Mouse (Mus musculus): ENCODE measurements around the gene AC124108.1. TPM values are rescaled to one million over a fixed set of nuclear protein-coding genes. Genes with fewer than 3 reads are reported as not detected.

The AC124108.1 gene
- polyA plus RNA-seq, 1 experiment: 0.01 TPM

DNA sequence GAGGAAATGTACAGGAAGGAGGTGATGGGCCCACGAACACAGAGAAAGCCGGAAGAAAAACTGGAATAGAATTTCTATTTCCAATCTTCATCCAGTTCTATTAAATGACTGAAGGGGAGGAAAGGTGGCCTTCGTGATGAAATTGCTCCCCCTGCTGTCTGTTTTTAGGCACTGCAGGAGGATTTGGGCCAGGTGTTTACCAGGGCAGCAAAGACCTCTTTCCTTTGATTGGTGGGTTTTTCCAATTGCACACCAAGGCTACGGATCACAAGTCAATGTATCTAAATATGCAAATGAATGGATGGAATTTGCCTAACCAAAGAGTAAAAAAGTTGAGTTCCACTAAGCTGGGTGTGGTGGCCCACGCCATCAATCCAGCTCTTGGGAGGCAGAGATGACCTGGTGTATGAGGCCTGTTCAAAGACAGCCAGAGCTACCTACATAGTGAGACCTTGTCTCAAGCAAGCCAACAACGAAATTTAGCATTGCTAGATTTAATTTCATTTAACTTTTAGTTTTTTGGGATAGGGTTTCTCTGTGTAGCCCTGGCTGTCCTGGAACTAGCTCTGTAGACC is 46.4 kb downstream of the AC124108.1 start:
- H3K79me3 ChIP-seq (ENCODE audit: low read depth): no peaks in the 10 kb centered on the region
- no peaks in the 10 kb centered on the region for H3K36me3 ChIP-seq (ENCODE audit: control insufficient read depth, insufficient read depth)
- H3ac ChIP-seq (ENCODE audit: control insufficient read depth, insufficient read length, low read depth): no peak overlapping the region
- TF ChIP-seq MYOD1 (IDR thresholded peaks at IDR 0.05; ENCODE audit: control insufficient read depth, insufficient read length, low read depth): no peak
- TF ChIP-seq CTCF (IDR thresholded peaks at IDR 0.05; ENCODE audit: control insufficient read depth, insufficient read depth, insufficient read length): peak; percentile 59
- TF ChIP-seq MAX (IDR thresholded peaks at IDR 0.05): no peak
- no peak for TF ChIP-seq MYOG (IDR thresholded peaks at IDR 0.05; ENCODE audit: control insufficient read depth, extremely low read depth, insufficient read length)
- TF ChIP-seq USF1 (IDR thresholded peaks at IDR 0.05; ENCODE audit: low read depth): no peak
- no peak overlapping the region for H3K4me3 ChIP-seq (ENCODE audit: insufficient read depth, poor library complexity, severe bottlenecking)
- no peaks in the 10 kb centered on the region for H3K79me2 ChIP-seq (ENCODE audit: control insufficient read depth, insufficient read depth)
- no peaks in the 10 kb centered on the region for H3K27me3 ChIP-seq (ENCODE audit: control insufficient read depth, insufficient read depth, insufficient read length)

DNA sequence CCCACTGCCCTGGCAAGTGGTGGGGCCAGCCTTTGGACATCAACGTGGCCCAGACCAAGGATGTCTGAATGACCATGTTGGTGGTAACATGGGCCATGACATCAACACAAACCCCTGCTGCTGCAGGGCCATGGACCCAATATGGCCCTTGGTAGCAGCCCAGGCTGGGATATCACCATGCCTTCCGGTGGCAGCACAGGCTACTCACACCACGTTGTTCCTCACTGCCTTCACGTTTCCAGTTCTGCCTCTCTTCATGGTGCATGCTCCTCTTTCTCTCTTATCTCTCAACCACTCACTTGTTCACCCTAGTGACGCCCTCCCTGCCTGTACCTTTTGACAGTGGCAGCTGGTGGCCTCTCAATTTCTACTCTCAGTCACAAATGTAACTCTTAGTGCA is 53.8 kb downstream of the AC124108.1 start:
- H3K4me3 ChIP-seq (ENCODE audit: insufficient read depth, poor library complexity, severe bottlenecking): no peak overlapping the region

DNA sequence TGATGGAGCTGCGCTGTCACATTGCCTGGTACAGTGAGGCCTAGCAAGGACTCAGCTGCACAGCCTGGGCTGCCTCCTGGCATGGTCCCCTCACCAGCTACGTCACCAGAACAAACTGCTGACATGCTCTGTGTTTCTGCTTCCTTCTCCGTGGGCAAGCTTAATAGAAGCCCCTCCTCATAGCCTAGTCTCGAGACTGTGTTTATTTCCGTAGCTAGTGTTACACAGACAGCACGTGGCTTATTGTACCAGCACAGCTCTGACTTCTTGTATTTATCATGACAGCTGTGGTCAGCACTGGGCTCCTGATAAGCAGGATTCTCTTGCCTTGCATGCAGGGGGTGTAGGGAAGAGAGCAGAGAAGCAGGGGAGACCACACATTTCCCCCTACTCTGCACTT is 54.9 kb downstream of the AC124108.1 start:
- H3K36me3 ChIP-seq (ENCODE audit: control insufficient read depth, insufficient read depth): no peaks in the 10 kb centered on the region
- no peak overlapping the region for H3ac ChIP-seq (ENCODE audit: control insufficient read depth, insufficient read length, low read depth)

More for the DNA sequence above, 53.8 kb downstream of the AC124108.1 start:
- H3K36me3 ChIP-seq (ENCODE audit: control insufficient read depth, insufficient read depth): no peaks in the 10 kb centered on the region
- TF ChIP-seq FOSL1 (IDR thresholded peaks at IDR 0.05; ENCODE audit: insufficient read depth, low read length, poor library complexity, severe bottlenecking): no peak
- no peaks in the 10 kb centered on the region for H3K79me3 ChIP-seq (ENCODE audit: low read depth)
- H3ac ChIP-seq (ENCODE audit: control insufficient read depth, insufficient read length, low read depth): no peak overlapping the region
- no peaks in the 10 kb centered on the region for H3K27me3 ChIP-seq (ENCODE audit: control insufficient read depth, insufficient read depth, insufficient read length)
- H3K79me2 ChIP-seq (ENCODE audit: control insufficient read depth, insufficient read depth): no peaks in the 10 kb centered on the region

DNA sequence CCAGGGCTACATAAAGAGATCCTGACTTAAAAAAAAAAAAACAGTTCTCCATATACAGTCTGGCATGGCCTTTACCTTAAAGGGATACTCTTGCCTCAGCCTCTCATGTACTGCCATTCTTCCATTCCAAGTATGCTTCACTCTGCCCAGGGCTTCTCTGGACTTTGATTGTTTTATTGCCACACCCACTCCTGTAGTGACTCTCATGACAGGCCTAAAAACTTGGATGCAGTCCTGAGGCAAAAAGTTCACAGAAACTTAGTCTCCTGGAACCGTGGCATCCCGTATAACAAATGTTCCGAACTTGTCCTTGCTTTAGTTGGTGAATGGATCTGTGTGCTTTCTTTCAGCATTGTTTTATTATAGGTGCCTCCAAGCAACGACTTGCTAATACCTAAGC is 55.4 kb downstream of the AC124108.1 start:
- Histone ChIP-seq H3K79me3 (ENCODE audit: low read depth) (no peaks in the 10 kb centered on the region), H3K4me3 (ENCODE audit: insufficient read depth, poor library complexity, severe bottlenecking) (no peak overlapping the region), H3K36me3 (ENCODE audit: control insufficient read depth, insufficient read depth) (no peaks in the 10 kb centered on the region), H3K27me3 (ENCODE audit: control insufficient read depth, insufficient read depth, insufficient read length) (no peaks in the 10 kb centered on the region), H3K79me2 (ENCODE audit: control insufficient read depth, insufficient read depth) (no peaks in the 10 kb centered on the region), H3ac (ENCODE audit: control insufficient read depth, insufficient read length, low read depth) (no peak overlapping the region)
- TF ChIP-seq MYOD1 (IDR thresholded peaks at IDR 0.05; ENCODE audit: control insufficient read depth, insufficient read length, low read depth) (no peak), USF1 (IDR thresholded peaks at IDR 0.05; ENCODE audit: low read depth) (no peak), CTCF (IDR thresholded peaks at IDR 0.05; ENCODE audit: control insufficient read depth, insufficient read depth, insufficient read length) (no peak), MAX (IDR thresholded peaks at IDR 0.05) (no peak), CEBPB (IDR thresholded peaks at IDR 0.05; ENCODE audit: low read depth) (no peak), MYOG (IDR thresholded peaks at IDR 0.05; ENCODE audit: control insufficient read depth, extremely low read depth, insufficient read length) (no peak), FOSL1 (IDR thresholded peaks at IDR 0.05; ENCODE audit: insufficient read depth, low read length, poor library complexity, severe bottlenecking) (no peak)

More for the DNA sequence above, 54.9 kb downstream of the AC124108.1 start:
- H3K79me2 ChIP-seq (ENCODE audit: control insufficient read depth, insufficient read depth): no peaks in the 10 kb centered on the region
- H3K27me3 ChIP-seq (ENCODE audit: control insufficient read depth, insufficient read depth, insufficient read length): no peaks in the 10 kb centered on the region
- no peak overlapping the region for H3K4me3 ChIP-seq (ENCODE audit: insufficient read depth, poor library complexity, severe bottlenecking)
- TF ChIP-seq CEBPB (IDR thresholded peaks at IDR 0.05; ENCODE audit: low read depth): no peak
- no peak for TF ChIP-seq MYOG (IDR thresholded peaks at IDR 0.05; ENCODE audit: control insufficient read depth, extremely low read depth, insufficient read length)
- TF ChIP-seq MYOD1 (IDR thresholded peaks at IDR 0.05; ENCODE audit: control insufficient read depth, insufficient read length, low read depth): no peak
- TF ChIP-seq CTCF (IDR thresholded peaks at IDR 0.05; ENCODE audit: control insufficient read depth, insufficient read depth, insufficient read length): no peak
- H3K79me3 ChIP-seq (ENCODE audit: low read depth): no peaks in the 10 kb centered on the region

DNA sequence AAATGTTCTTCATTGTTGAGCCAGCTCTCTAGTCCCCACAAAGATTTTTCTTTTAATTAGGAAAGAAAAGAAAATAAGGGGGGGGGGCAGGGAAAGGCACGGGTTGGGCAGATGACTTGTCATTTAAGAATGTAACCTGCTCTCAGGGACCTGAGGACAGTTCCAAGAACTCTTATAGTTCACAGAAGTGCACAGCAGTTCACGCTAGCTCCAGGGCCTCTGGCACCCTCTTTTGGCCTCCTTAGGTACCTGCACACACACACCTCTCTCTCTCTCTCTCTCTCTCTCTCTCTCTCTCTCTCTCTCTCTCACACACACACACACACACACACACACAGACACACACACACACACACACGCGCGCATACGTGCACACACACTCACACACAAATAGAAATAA is 63.2 kb downstream of the AC124108.1 start:
- H3K36me3 ChIP-seq (ENCODE audit: control insufficient read depth, insufficient read depth): no peaks in the 10 kb centered on the region
- H3K27me3 ChIP-seq (ENCODE audit: control insufficient read depth, insufficient read depth, insufficient read length): no peaks in the 10 kb centered on the region
- H3ac ChIP-seq (ENCODE audit: control insufficient read depth, insufficient read length, low read depth): no peak overlapping the region
- TF ChIP-seq USF1 (IDR thresholded peaks at IDR 0.05; ENCODE audit: low read depth) (no peak), FOSL1 (IDR thresholded peaks at IDR 0.05; ENCODE audit: insufficient read depth, low read length, poor library complexity, severe bottlenecking) (no peak), CEBPB (IDR thresholded peaks at IDR 0.05; ENCODE audit: low read depth) (no peak), MYOG (IDR thresholded peaks at IDR 0.05; ENCODE audit: control insufficient read depth, extremely low read depth, insufficient read length) (no peak), MAX (IDR thresholded peaks at IDR 0.05) (no peak), MYOD1 (IDR thresholded peaks at IDR 0.05; ENCODE audit: control insufficient read depth, insufficient read length, low read depth) (no peak), CTCF (IDR thresholded peaks at IDR 0.05; ENCODE audit: control insufficient read depth, insufficient read depth, insufficient read length) (no peak)
- no peak overlapping the region for H3K4me3 ChIP-seq (ENCODE audit: insufficient read depth, poor library complexity, severe bottlenecking)
- H3K79me3 ChIP-seq (ENCODE audit: low read depth): no peaks in the 10 kb centered on the region
- no peaks in the 10 kb centered on the region for H3K79me2 ChIP-seq (ENCODE audit: control insufficient read depth, insufficient read depth)

Small RNAs within 50 kb of the gene (microRNA-seq; reads per million reads assigned to microRNA genes)
- 14.6 reads per million, percentile 62 among the genes with 10 or more reads in this experiment for gene Mir135b (ENCODE audit: borderline microRNAs expressed)

Other genes with a start within 250 kb of the AC124108.1 start
- gene Slc45a3, start 228.5 kb upstream of the AC124108.1 start, polyA plus RNA-seq (2012; fragmentation: generic; extraction: Trizol): 0.75 TPM
- gene Elk4, start 183.8 kb upstream of the AC124108.1 start, polyA plus RNA-seq (2012; fragmentation: generic; extraction: Trizol): 11.9 TPM
- 7.8 TPM for gene Mfsd4a, start 123.4 kb upstream of the AC124108.1 start, polyA plus RNA-seq (2012; fragmentation: generic; extraction: Trizol)
- gene Cdk18, start 51.8 kb upstream of the AC124108.1 start, polyA plus RNA-seq (2012; fragmentation: generic; extraction: Trizol): 40.2 TPM
- gene Lemd1, start within 50 bp of the AC124108.1 start, polyA plus RNA-seq (2012; fragmentation: generic; extraction: Trizol): 0.14 TPM
- not detected for gene Gm10188, start 38.3 kb downstream of the AC124108.1 start, polyA plus RNA-seq (2012; fragmentation: generic; extraction: Trizol)
- gene Klhdc8a, start 107.2 kb downstream of the AC124108.1 start, polyA plus RNA-seq (2012; fragmentation: generic; extraction: Trizol): 19.0 TPM
- 11.7 TPM for gene Nuak2, start 124.7 kb downstream of the AC124108.1 start, polyA plus RNA-seq (2012; fragmentation: generic; extraction: Trizol)
- 37.3 TPM for gene Tmcc2, start 199.8 kb downstream of the AC124108.1 start, polyA plus RNA-seq (2012; fragmentation: generic; extraction: Trizol)
- 4.0 TPM for gene Dstyk, start 226.1 kb downstream of the AC124108.1 start, polyA plus RNA-seq (2012; fragmentation: generic; extraction: Trizol)

Data from C2C12 (cell line).